Mouse (Mus musculus): ENCODE results near the gene Hspb7. TPM values are rescaled to one million over a fixed set of nuclear protein-coding genes. Genes with fewer than 3 reads are reported as not detected.

Gene Hspb7
- polyA plus RNA-seq, 1 experiment = not detected

GRCm38 (mm10) chr4:141435974-141436373 lies 15.4 kb downstream of the Hspb7 start, which contains the start of gene Srarp:
Gene Srarp (minus strand): TSS chr4:141436105.
- Histone ChIP-seq H3K4me1 (ENCODE audit: control insufficient read depth) (peaks cover 2% of the 10 kb centered on the region; the same call in 1 of the 2 replicates), H3K36me3 (ENCODE audit: control insufficient read depth) (no peaks in the 10 kb centered on the region), H3K4me3 (replicated peaks) (no peak within 1 kb of the TSS), H3K9me3 (ENCODE audit: control insufficient read depth, low read length) (no peaks in the 10 kb centered on the region), H3K27me3 (ENCODE audit: control insufficient read depth) (no peaks in the 10 kb centered on the region)
- TF ChIP-seq TAL1 (IDR thresholded peaks at IDR 0.05; ENCODE audit: low read length) (no peak), GATA1 (IDR thresholded peaks at IDR 0.05; ENCODE audit: low read length) (no peak)

- no peak overlapping the region for H3K4me3 ChIP-seq (replicated peaks)
- H3K36me3 ChIP-seq (ENCODE audit: control insufficient read depth) = no peaks in the 10 kb centered on the region
- no peaks in the 10 kb centered on the region; the same call in 1 of the 2 replicates for H3K27me3 ChIP-seq (ENCODE audit: control insufficient read depth)
- peaks cover 10% of the 10 kb centered on the region for H3K4me1 ChIP-seq (ENCODE audit: control insufficient read depth)
- no peaks in the 10 kb centered on the region for H3K9me3 ChIP-seq (ENCODE audit: control insufficient read depth, low read length)
- TF ChIP-seq GATA1 (IDR thresholded peaks at IDR 0.05; ENCODE audit: low read length) (no peak), TAL1 (IDR thresholded peaks at IDR 0.05; ENCODE audit: low read length) (no peak)
Observed at GRCm38 (mm10) chr4:141439083-141439803, 18.7 kb downstream of the Hspb7 start.

- H3K4me3 ChIP-seq (replicated peaks) = no peak overlapping the region
- no peaks in the 10 kb centered on the region for H3K9me3 ChIP-seq (ENCODE audit: control insufficient read depth, low read length)
- no peaks in the 10 kb centered on the region for H3K36me3 ChIP-seq (ENCODE audit: control insufficient read depth)
- no peaks in the 10 kb centered on the region; the same call in 1 of the 2 replicates for H3K27me3 ChIP-seq (ENCODE audit: control insufficient read depth)
- no peak for TF ChIP-seq TAL1 (IDR thresholded peaks at IDR 0.05; ENCODE audit: low read length)
- TF ChIP-seq GATA1 (IDR thresholded peaks at IDR 0.05; ENCODE audit: low read length) = no peak
- H3K4me1 ChIP-seq (ENCODE audit: control insufficient read depth) = peaks cover 21% of the 10 kb centered on the region
Observed at GRCm38 (mm10) chr4:141440877-141441276, 20.3 kb downstream of the Hspb7 start.

- Histone ChIP-seq H3K9me3 (ENCODE audit: control insufficient read depth, low read length) (no peaks in the 10 kb centered on the region), H3K27me3 (ENCODE audit: control insufficient read depth) (no peaks in the 10 kb centered on the region; the same call in 1 of the 2 replicates), H3K4me3 (replicated peaks) (peak overlapping the region; percentile 95), H3K36me3 (ENCODE audit: control insufficient read depth) (peaks cover 13% of the 10 kb centered on the region), H3K4me1 (ENCODE audit: control insufficient read depth) (peaks cover 27% of the 10 kb centered on the region)
- TF ChIP-seq TAL1 (IDR thresholded peaks at IDR 0.05; ENCODE audit: low read length) = no peak
- no peak for TF ChIP-seq GATA1 (IDR thresholded peaks at IDR 0.05; ENCODE audit: low read length)
Observed at GRCm38 (mm10) chr4:141443641-141444429, 23.3 kb downstream of the Hspb7 start.

GRCm38 (mm10) chr4:141444451-141445327 lies 24.1 kb downstream of the Hspb7 start, which contains the start of gene Zbtb17:
Gene Zbtb17 (plus strand): TSS chr4:141444654.
- Histone ChIP-seq H3K9me3 (ENCODE audit: control insufficient read depth, low read length) (no peaks in the 10 kb centered on the region), H3K4me1 (ENCODE audit: control insufficient read depth) (peaks cover 27% of the 10 kb centered on the region), H3K36me3 (ENCODE audit: control insufficient read depth) (peaks cover 21% of the 10 kb centered on the region), H3K27me3 (ENCODE audit: control insufficient read depth) (no peaks in the 10 kb centered on the region; the same call in 1 of the 2 replicates), H3K4me3 (replicated peaks) (peak within 1 kb of the TSS; percentile 95)
- TF ChIP-seq GATA1 (IDR thresholded peaks at IDR 0.05; ENCODE audit: low read length) (no peak), TAL1 (IDR thresholded peaks at IDR 0.05; ENCODE audit: low read length) (no peak)

- Histone ChIP-seq H3K4me3 (replicated peaks) (peak overlapping the region; percentile 95), H3K4me1 (ENCODE audit: control insufficient read depth) (peaks cover 28% of the 10 kb centered on the region), H3K27me3 (ENCODE audit: control insufficient read depth) (no peaks in the 10 kb centered on the region; the same call in 1 of the 2 replicates), H3K36me3 (ENCODE audit: control insufficient read depth) (peaks cover 24% of the 10 kb centered on the region), H3K9me3 (ENCODE audit: control insufficient read depth, low read length) (no peaks in the 10 kb centered on the region)
- no peak for TF ChIP-seq TAL1 (IDR thresholded peaks at IDR 0.05; ENCODE audit: low read length)
- no peak for TF ChIP-seq GATA1 (IDR thresholded peaks at IDR 0.05; ENCODE audit: low read length)
Observed at GRCm38 (mm10) chr4:141445328-141445720, 24.7 kb downstream of the Hspb7 start.

GRCm38 (mm10) chr4:141446211-141446610 lies 25.6 kb downstream of the Hspb7 start:
- H3K4me1 ChIP-seq (ENCODE audit: control insufficient read depth) = peaks cover 28% of the 10 kb centered on the region
- no peak for TF ChIP-seq TAL1 (IDR thresholded peaks at IDR 0.05; ENCODE audit: low read length)
- TF ChIP-seq GATA1 (IDR thresholded peaks at IDR 0.05; ENCODE audit: low read length) = no peak

GRCm38 (mm10) chr4:141451251-141451650 lies 30.7 kb downstream of the Hspb7 start:
- peaks cover 4% of the 10 kb centered on the region for H3K4me1 ChIP-seq (ENCODE audit: control insufficient read depth)
- no peak overlapping the region for H3K4me3 ChIP-seq (replicated peaks)
- no peaks in the 10 kb centered on the region for H3K27me3 ChIP-seq (ENCODE audit: control insufficient read depth)
- TF ChIP-seq GATA1 (IDR thresholded peaks at IDR 0.05; ENCODE audit: low read length) (no peak), TAL1 (IDR thresholded peaks at IDR 0.05; ENCODE audit: low read length) (no peak)
- no peaks in the 10 kb centered on the region for H3K9me3 ChIP-seq (ENCODE audit: control insufficient read depth, low read length)
- peaks cover 43% of the 10 kb centered on the region for H3K36me3 ChIP-seq (ENCODE audit: control insufficient read depth)

More at GRCm38 (mm10) chr4:141446211-141446610, 25.6 kb downstream of the Hspb7 start:
- Histone ChIP-seq H3K36me3 (ENCODE audit: control insufficient read depth) (peaks cover 24% of the 10 kb centered on the region), H3K9me3 (ENCODE audit: control insufficient read depth, low read length) (no peaks in the 10 kb centered on the region), H3K27me3 (ENCODE audit: control insufficient read depth) (no peaks in the 10 kb centered on the region; the same call in 1 of the 2 replicates), H3K4me3 (replicated peaks) (no peak overlapping the region)

Measured in erythroblast, embryonic 14.5 days (primary cell).